Mouse (Mus musculus) CH12.LX (cell line): ENCODE measurements at regions not wholly inside any gene's neighbourhood (a gene's known extent, or its start where the extent isn't known, plus 50 kb on each side); places are given as distances from the start of the nearest gene placed in this dataset.

Experiments used
- BHLHE40 ChIP-seq: IDR thresholded peaks from 2 replicates; pipeline ENCODE4 v1.6.1; 2011; ENCODE audit warnings: mild to moderate bottlenecking, low read depth, low read length, improper control_type of control experiment
- POLR2A ChIP-seq: IDR thresholded peaks from 2 replicates; pipeline ENCODE4 v1.6.1; 2011; ENCODE audit warnings: low read depth, mild to moderate bottlenecking, improper control_type of control experiment, low read length
- ZKSCAN1 ChIP-seq: IDR thresholded peaks from 2 replicates; pipeline ENCODE4 v1.6.1; 2012; ENCODE audit warnings: low read depth, inconsistent platforms, low read length, improper control_type of control experiment, borderline replicate concordance

DNA sequence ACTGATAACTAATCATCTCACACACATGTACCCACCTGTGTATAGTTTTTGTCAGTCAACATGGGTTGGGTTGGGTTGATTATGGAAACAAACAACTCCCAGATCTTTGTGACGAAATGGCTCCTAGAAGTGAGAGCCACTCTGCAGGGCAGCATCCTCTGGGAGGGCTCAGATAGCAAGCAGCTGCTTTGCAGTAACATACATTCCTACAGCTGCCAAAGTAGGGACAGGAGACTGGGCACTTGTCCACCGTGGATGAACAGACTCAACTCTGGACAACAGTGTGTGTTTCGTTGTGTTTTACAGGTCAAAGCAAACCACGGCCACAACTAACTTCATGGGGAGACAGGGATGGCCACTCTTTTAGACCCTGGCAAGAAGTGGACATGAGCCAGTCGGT is 142.7 kb upstream of the Dapk1 start:
- no peak for TF ChIP-seq ZKSCAN1
- no peak for TF ChIP-seq BHLHE40
- TF ChIP-seq POLR2A: no peak
